Mouse (Mus musculus) hindbrain, embryonic 12.5 days (tissue): ENCODE measurements around the gene Kcnh7. TPM values are rescaled to one million over a fixed set of nuclear protein-coding genes. Genes with fewer than 3 reads are reported as not detected.
"Not testable (repeated sequence)": the region's sequence is repeated elsewhere in the genome, so short reads cannot be mapped to it uniquely, and the experiment has no call there.

ENCODE experiments used
- ATAC-seq: fragments of 200-750 bp; cut with Nextera tagmentation; 2 replicates; pipeline ENCODE4 v1.8.0; 2017; ENCODE audit warnings: moderate TSS enrichment; ENCODE audit not compliant: low FRiP score
- H3K27ac ChIP-seq: fragments of 300-500 bp; sonication (generic); 2 replicates; pipeline ENCODE4 v1.5.1; 2016; ENCODE audit warnings: mild to moderate bottlenecking
- H3K27me3 ChIP-seq: fragments of 300-500 bp; sonication (generic); 2 replicates; pipeline ENCODE4 v1.6.1; 2016; ENCODE audit warnings: mild to moderate bottlenecking
- H3K36me3 ChIP-seq: fragments of 300-500 bp; sonication (generic); 2 replicates; pipeline ENCODE4 v1.6.1; 2016; ENCODE audit warnings: mild to moderate bottlenecking
- H3K4me1 ChIP-seq: fragments of 300-500 bp; sonication (generic); 2 replicates; pipeline ENCODE4 v1.6.1; 2016
- H3K4me2 ChIP-seq: fragments of 300-500 bp; sonication (generic); replicated peaks from 2 replicates; pipeline ENCODE4 v1.6.1; 2016; ENCODE audit warnings: mild to moderate bottlenecking
- H3K4me3 ChIP-seq: fragments of 300-500 bp; sonication (generic); 2 replicates; pipeline ENCODE4 v1.5.1; 2016; ENCODE audit warnings: mild to moderate bottlenecking
- H3K9ac ChIP-seq: fragments of 300-500 bp; sonication (generic); 2 replicates; pipeline ENCODE4 v1.6.1; 2016; ENCODE audit warnings: mild to moderate bottlenecking, moderate library complexity
- H3K9me3 ChIP-seq: fragments of 300-500 bp; sonication (generic); replicated peaks from 2 replicates; pipeline ENCODE4 v1.6.1; 2016; ENCODE audit warnings: mild to moderate bottlenecking
- WGBS: fragments of 180-500 bp; shearing (Covaris S2); methylation state at CpG from one replicate; pipeline ENCODE4 v1.1.7; 2016; 5-methylcytosine and 5-hydroxymethylcytosine counted together
- polyA plus RNA-seq: library from polyadenylated mRNA; unstranded; fragments of >200 nt; fragmentation: Nextera tagmentation; extraction: Ambion mirVana; gene quantifications from 2 replicates; pipeline ENCODE4 v1.2.1, GENCODE M21; 2016

The Kcnh7 gene
- polyA plus RNA-seq, 1 experiment from 2014 or later: 4.8 TPM

DNA sequence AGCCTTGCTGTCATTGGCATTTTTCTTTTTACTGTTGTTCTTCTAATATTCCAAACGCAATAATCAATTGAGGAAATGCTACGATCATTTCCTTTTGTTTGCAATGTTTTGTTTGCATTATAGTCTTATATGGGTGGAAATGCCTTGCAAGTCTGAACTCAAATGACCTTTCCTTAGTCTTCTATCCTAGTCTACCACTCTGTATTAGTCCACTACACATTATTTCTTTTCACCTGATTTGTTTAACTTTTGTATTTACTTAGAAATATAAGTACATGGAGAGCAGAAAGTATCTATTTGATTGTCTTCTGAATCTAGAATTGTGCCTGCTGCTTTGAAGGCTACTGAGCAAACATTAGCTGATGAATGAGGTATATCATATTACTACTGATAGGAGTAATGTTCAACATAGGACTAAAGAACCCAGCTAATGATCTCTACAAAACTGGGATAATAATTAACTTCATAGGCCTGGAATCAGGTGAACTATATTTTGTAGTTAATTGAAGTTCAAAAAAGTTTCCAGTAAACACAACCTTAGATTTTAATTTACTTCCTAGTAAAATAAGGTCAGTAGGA, 399.5 kb downstream of the Kcnh7 start:
- Histone ChIP-seq H3K4me2 (no peak overlapping the region), H3K4me1 (no peaks in the 10 kb centered on the region), H3K36me3 (no peaks in the 10 kb centered on the region), H3K9ac (no peak overlapping the region), H3K4me3 (no peak overlapping the region), H3K9me3 (no peaks in the 10 kb centered on the region), H3K27ac (no peak overlapping the region), H3K27me3 (no peaks in the 10 kb centered on the region)
- ATAC-seq: no peak
- WGBS: 69% methylated on average over 2 of the region's 2 CpGs

DNA sequence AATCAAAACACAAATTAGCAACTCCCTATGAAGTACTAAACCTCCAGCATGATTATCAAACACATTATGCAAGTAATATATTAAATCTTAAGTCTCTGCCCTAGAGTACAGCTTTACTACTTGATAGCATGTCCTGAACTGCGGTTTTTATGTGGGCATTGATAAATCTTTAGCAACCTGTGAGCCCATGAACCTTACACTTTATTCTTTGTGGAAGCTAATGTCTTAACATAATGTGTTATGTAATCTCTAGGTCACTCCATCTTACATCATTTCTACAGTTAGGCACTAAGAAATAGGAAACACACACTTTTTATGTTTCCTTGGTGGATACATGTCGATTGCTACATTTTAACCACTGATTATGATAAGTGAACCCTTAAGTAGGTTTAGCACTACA, 437.8 kb downstream of the Kcnh7 start:
- no peak for ATAC-seq
- Histone ChIP-seq H3K9ac (no peak overlapping the region), H3K36me3 (no peaks in the 10 kb centered on the region), H3K4me3 (no peak overlapping the region), H3K27me3 (no peaks in the 10 kb centered on the region), H3K4me1 (no peaks in the 10 kb centered on the region), H3K27ac (no peak overlapping the region), H3K9me3 (no peaks in the 10 kb centered on the region), H3K4me2 (no peak overlapping the region)
- 84% methylated on average over 2 of the region's 2 CpGs for WGBS

DNA sequence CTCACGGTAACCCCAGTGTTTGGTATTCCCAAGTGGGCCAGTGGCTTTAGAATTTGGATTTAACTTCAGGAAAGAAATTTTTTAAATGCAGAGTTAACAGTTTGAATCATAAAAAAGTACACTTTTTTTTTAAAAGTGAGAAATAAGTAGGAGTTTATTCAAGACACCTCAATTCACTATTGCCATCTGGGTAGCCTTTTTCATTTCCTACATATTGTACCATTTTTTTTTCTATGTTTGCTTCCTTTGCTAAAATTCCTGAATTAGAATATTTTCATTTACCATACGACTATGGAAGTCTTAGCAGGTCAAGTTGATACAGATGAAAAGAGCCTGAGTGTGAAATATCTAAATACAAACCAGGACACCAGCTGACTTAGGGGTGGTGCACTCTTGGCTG, 441.0 kb downstream of the Kcnh7 start:
- ATAC-seq: no peak
- no peaks in the 10 kb centered on the region for H3K36me3 ChIP-seq
- no peak overlapping the region for H3K4me2 ChIP-seq
- no peaks in the 10 kb centered on the region for H3K9me3 ChIP-seq
- no peaks in the 10 kb centered on the region for H3K27me3 ChIP-seq
- no peak overlapping the region for H3K4me3 ChIP-seq
- H3K4me1 ChIP-seq: no peaks in the 10 kb centered on the region
- H3K9ac ChIP-seq: no peak overlapping the region
- H3K27ac ChIP-seq: no peak overlapping the region
- WGBS: 76% methylated on average over 2 of the region's 2 CpGs

DNA sequence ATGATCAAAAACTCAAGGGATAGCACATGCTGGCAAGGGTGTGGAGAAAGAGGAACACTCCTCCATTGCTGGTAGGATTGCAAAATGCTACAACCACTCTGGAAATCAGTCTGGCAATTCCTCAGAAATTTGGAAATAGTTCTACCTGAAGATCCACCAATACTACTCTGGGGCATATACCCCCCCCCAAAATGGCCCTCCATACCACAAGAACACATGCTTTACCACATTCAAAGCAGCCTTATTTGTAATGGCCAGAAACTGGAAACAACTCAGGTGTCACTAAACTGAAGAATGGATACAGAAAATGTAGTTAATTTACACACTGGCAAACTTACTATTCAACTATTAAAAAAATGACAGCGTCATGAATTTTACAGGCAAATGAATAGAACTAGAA, 453.4 kb downstream of the Kcnh7 start:
- Histone ChIP-seq H3K27me3 (no peaks in the 10 kb centered on the region), H3K9me3 (no peaks in the 10 kb centered on the region), H3K4me2 (no peak overlapping the region), H3K9ac (no peak overlapping the region), H3K4me3 (no peak overlapping the region), H3K4me1 (no peaks in the 10 kb centered on the region), H3K36me3 (no peaks in the 10 kb centered on the region), H3K27ac (no peak overlapping the region)
- WGBS: 76% methylated on average over 1 of the region's 1 CpGs
- no peak for ATAC-seq

DNA sequence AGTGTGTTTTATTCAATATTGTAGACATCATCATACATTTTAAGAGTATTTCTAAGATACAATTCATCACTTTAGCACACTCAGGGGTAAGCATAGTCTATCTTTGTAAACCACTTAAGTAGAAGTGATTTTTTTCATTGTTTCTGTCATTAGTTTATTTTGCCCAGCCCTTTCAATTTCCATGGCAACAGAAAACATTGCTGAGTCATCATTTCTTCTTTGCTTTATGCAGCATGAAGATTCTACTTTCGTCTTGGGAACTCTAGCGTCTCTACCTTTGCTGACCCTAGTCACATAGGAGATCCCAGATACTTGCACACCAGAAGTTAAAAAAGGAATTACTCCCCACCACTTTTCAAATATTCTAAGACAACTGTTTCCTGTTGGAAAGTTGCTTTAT, 456.4 kb downstream of the Kcnh7 start:
- no peak for ATAC-seq
- Histone ChIP-seq H3K9ac (no peak overlapping the region), H3K9me3 (no peaks in the 10 kb centered on the region), H3K4me2 (no peak overlapping the region), H3K36me3 (no peaks in the 10 kb centered on the region), H3K27me3 (no peaks in the 10 kb centered on the region), H3K4me3 (no peak overlapping the region), H3K27ac (no peak overlapping the region), H3K4me1 (no peaks in the 10 kb centered on the region)
- 76% methylated on average over 2 of the region's 2 CpGs for WGBS

DNA sequence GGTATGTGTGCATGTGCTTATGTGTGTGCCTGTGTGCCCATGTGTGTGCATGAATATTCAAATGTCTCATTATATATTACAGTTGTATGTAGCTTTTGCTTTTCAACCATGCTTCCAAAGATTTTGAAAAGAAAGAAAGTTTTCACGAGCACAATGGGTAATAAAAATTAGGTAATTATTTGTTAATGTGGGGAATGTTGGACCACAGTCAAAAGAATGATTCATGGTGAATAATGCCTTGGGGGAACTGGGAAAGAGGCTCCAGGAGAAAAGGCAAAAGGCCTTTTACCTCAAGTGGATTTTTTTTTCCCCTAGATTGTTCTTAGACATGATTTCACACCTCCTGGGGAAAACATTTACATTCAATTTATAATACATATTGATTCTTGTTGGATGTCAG, 458.1 kb downstream of the Kcnh7 start:
- H3K36me3 ChIP-seq: no peaks in the 10 kb centered on the region
- H3K9ac ChIP-seq: no peak overlapping the region
- WGBS: 78% methylated on average over 1 of the region's 1 CpGs
- no peaks in the 10 kb centered on the region for H3K27me3 ChIP-seq
- H3K4me2 ChIP-seq: no peak overlapping the region
- H3K27ac ChIP-seq: no peak overlapping the region
- no peak overlapping the region for H3K4me3 ChIP-seq
- H3K9me3 ChIP-seq: no peaks in the 10 kb centered on the region
- no peaks in the 10 kb centered on the region for H3K4me1 ChIP-seq
- ATAC-seq: no peak

- Histone ChIP-seq H3K9me3 (no peaks in the 10 kb centered on the region), H3K27ac (no peak overlapping the region), H3K36me3 (no peaks in the 10 kb centered on the region), H3K4me1 (no peaks in the 10 kb centered on the region), H3K4me3 (no peak overlapping the region), H3K9ac (no peak overlapping the region), H3K27me3 (no peaks in the 10 kb centered on the region), H3K4me2 (no peak overlapping the region)
- no peak for ATAC-seq
- WGBS: 55% methylated on average over 1 of the region's 1 CpGs
Observed at GRCm38 (mm10) chr2:62718411-62718810, 465.7 kb downstream of the Kcnh7 start.

- H3K9me3 ChIP-seq: no peaks in the 10 kb centered on the region
- no peak for ATAC-seq
- H3K4me2 ChIP-seq: no peak overlapping the region
- H3K36me3 ChIP-seq: no peaks in the 10 kb centered on the region
- 87% methylated on average over 6 of the region's 6 CpGs for WGBS
- H3K9ac ChIP-seq: no peak overlapping the region
- no peak overlapping the region for H3K27ac ChIP-seq
- H3K4me3 ChIP-seq: no peak overlapping the region
- no peaks in the 10 kb centered on the region for H3K4me1 ChIP-seq
- no peaks in the 10 kb centered on the region for H3K27me3 ChIP-seq
Observed at GRCm38 (mm10) chr2:62717270-62717669, 466.8 kb downstream of the Kcnh7 start.

GRCm38 (mm10) chr2:62715260-62715659, 468.8 kb downstream of the Kcnh7 start:
- ATAC-seq: no peak
- Histone ChIP-seq H3K9me3 (no peaks in the 10 kb centered on the region), H3K4me1 (no peaks in the 10 kb centered on the region), H3K36me3 (no peaks in the 10 kb centered on the region), H3K27ac (no peak overlapping the region), H3K27me3 (no peaks in the 10 kb centered on the region), H3K4me2 (no peak overlapping the region), H3K9ac (no peak overlapping the region), H3K4me3 (no peak overlapping the region)
- WGBS: 89% methylated on average over 4 of the region's 4 CpGs

- not testable (repeated sequence) for H3K9ac ChIP-seq, H3K36me3 ChIP-seq, H3K27ac ChIP-seq, H3K4me3 ChIP-seq, H3K27me3 ChIP-seq, ATAC-seq, H3K4me1 ChIP-seq, H3K4me2 ChIP-seq, H3K9me3 ChIP-seq
- 96% methylated on average over 4 of the region's 4 CpGs for WGBS
Observed at GRCm38 (mm10) chr2:62714362-62714761, 469.7 kb downstream of the Kcnh7 start.

GRCm38 (mm10) chr2:62709633-62710032, 474.5 kb downstream of the Kcnh7 start:
- H3K4me1 ChIP-seq: no peaks in the 10 kb centered on the region
- no peak overlapping the region for H3K4me2 ChIP-seq
- WGBS: 85% methylated on average over 1 of the region's 1 CpGs
- ATAC-seq: no peak
- H3K9ac ChIP-seq: no peak overlapping the region
- no peaks in the 10 kb centered on the region for H3K36me3 ChIP-seq
- H3K4me3 ChIP-seq: no peak overlapping the region
- no peak overlapping the region for H3K27ac ChIP-seq
- no peaks in the 10 kb centered on the region for H3K27me3 ChIP-seq
- H3K9me3 ChIP-seq: no peaks in the 10 kb centered on the region

- Histone ChIP-seq H3K36me3 (no peaks in the 10 kb centered on the region), H3K4me1 (no peaks in the 10 kb centered on the region), H3K4me3 (no peak overlapping the region), H3K27me3 (no peaks in the 10 kb centered on the region), H3K27ac (no peak overlapping the region), H3K4me2 (no peak overlapping the region), H3K9ac (no peak overlapping the region), H3K9me3 (no peaks in the 10 kb centered on the region)
- ATAC-seq: no peak
- WGBS: 91% methylated on average over 3 of the region's 3 CpGs
Observed at GRCm38 (mm10) chr2:62706313-62706712, 477.8 kb downstream of the Kcnh7 start.

GRCm38 (mm10) chr2:62685934-62686333, 498.2 kb downstream of the Kcnh7 start:
- no peak overlapping the region for H3K4me3 ChIP-seq
- no peaks in the 10 kb centered on the region for H3K27me3 ChIP-seq
- H3K4me1 ChIP-seq: no peaks in the 10 kb centered on the region
- no peak overlapping the region for H3K9ac ChIP-seq
- no peaks in the 10 kb centered on the region for H3K36me3 ChIP-seq
- no peak for ATAC-seq
- 85% methylated on average over 6 of the region's 6 CpGs for WGBS
- no peak overlapping the region for H3K4me2 ChIP-seq
- no peaks in the 10 kb centered on the region for H3K9me3 ChIP-seq
- no peak overlapping the region for H3K27ac ChIP-seq
